Mouse (Mus musculus): Measurements from ENCODE around the gene Braf.

- TF ChIP-seq POLR2A (IDR thresholded peaks at IDR 0.05; ENCODE audit: borderline replicate concordance, control insufficient read depth, low read depth, low read length) (no peak), CTCF (IDR thresholded peaks at IDR 0.05; ENCODE audit: control insufficient read depth, insufficient read depth, low read length) (no peak)
Measured at GRCm38 (mm10) chr6:39757229-39757628, 32.0 kb upstream of the Braf start.

Data from bone marrow, adult 2 months (tissue).